Mouse (Mus musculus) stomach, postnatal 0 days (tissue): ENCODE measurements around the gene Hoxd4.

Experiments
- CTCF ChIP-seq: IDR thresholded peaks from 2 replicates; pipeline ENCODE4 v1.5.1; 2016; ENCODE audit warnings: antibody characterized with exemption, low read depth, mild to moderate bottlenecking, moderate library complexity
- EP300 ChIP-seq: optimal IDR thresholded peaks from 2 replicates; pipeline ENCODE3; 2016; ENCODE audit warnings: antibody characterized with exemption

GRCm38 (mm10) chr2:74673835-74674425, 37.8 kb upstream of the Hoxd4 start:
- TF ChIP-seq EP300 (no peak), CTCF (no peak)
